Mouse (Mus musculus) liver, postnatal 0 days (tissue): ENCODE measurements around the gene Fgd1.

Experiments used
- CTCF ChIP-seq: sonication (generic); IDR thresholded peaks from 2 replicates; pipeline ENCODE4 v1.5.1; 2016; ENCODE audit warnings: antibody characterized with exemption, low read depth
- EP300 ChIP-seq: IDR thresholded peaks from 2 replicates; pipeline ENCODE4 v1.6.1; 2016; ENCODE audit warnings: antibody characterized with exemption, low read depth, mild to moderate bottlenecking

DNA sequence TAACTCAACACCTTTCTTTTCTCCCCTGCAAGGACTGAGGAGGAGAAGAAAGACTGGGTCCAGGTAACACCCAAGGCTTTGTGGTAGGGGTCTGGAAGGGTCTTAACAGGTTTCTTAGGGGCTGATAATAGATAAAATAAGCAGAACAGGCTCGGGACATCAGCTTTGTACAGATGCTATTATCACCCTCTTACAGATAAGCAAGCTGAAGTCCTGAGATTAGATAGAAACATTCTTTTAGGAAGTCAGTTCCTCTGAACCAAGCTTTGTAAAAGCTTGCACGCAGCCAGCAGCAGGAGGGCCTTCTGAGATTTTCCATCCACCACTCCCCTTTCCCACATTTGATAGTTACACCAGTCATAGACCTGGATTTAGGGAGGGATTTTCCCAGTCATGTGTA is 39.6 kb downstream of the Fgd1 start:
- TF ChIP-seq CTCF = no peak
- no peak for TF ChIP-seq EP300
